Mouse (Mus musculus) frontal cortex, adult 2 months (tissue): ENCODE measurements around the gene Ak9. TPM values are rescaled to one million over a fixed set of nuclear protein-coding genes. Genes with fewer than 3 reads are reported as not detected.

ENCODE experiments used
- DNase-seq, 2 experiments: peaks; one replicate each; pipeline ENCODE4 v3.0.0; 2022; ENCODE audit warnings: low spot score in 1 of 2; ENCODE audit errors: extremely low spot score in 1 of 2
- polyA plus RNA-seq: library from polyadenylated mRNA; depleted of rRNA; stranded (reverse); fragments of >200 nt; gene quantifications from 2 replicates; pipeline ENCODE4 v1.2.3, GENCODE M21; 2012

Ak9 gene
- polyA plus RNA-seq, 1 experiment = 0.04 TPM

DNA sequence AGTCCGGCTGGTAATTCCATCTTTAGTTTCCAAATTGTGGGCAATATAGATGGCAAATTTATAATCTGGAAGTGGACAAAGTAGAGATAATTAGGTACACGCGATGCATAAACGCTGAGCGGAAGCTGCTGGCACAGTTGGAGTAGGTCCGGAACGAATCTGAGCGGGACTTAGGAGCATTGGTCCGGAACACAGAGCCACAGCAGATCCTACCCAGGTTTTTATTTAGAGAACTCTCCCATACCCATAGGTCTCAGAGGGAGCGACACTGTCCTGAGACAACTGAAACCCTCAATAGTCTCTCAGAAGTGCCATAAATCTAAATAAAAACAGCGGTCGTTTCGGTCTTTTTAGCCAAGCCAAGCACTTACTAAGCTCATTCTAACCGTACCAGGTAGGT lies 145.9 kb downstream of the Ak9 start:
- peak in 1 of 2 experiments; percentile 46 for DNase-seq

GRCm38 (mm10) chr10:41450137-41450670 lies 146.4 kb downstream of the Ak9 start, which contains the start of gene Zbtb24:
Gene Zbtb24 (plus strand): TSS chr10:41450383.
- DNase-seq = peak; percentile 84 to 96

- no peak for DNase-seq
Measured at GRCm38 (mm10) chr10:41450780-41451522, 147.2 kb downstream of the Ak9 start.

DNA sequence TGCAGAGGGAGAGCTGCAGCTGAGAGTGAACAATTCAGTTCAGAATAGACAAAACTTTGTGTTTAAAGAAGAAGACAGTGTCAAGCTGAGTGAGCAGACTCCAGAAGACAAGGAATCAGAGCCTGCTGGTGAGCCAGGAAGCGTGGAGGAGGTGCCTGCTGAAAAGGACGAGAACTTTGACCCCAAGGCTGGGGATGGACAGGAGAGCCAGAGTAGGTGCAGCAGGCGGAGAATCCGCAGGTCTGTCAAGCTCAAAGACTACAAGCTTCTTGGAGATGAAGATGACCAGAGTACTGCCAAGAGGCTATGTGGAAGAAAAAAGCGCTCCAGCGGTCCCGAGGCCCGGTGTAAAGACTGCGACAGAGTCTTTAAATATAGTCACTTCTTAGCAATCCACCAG lies 147.9 kb downstream of the Ak9 start:
- no peak for DNase-seq

DNA sequence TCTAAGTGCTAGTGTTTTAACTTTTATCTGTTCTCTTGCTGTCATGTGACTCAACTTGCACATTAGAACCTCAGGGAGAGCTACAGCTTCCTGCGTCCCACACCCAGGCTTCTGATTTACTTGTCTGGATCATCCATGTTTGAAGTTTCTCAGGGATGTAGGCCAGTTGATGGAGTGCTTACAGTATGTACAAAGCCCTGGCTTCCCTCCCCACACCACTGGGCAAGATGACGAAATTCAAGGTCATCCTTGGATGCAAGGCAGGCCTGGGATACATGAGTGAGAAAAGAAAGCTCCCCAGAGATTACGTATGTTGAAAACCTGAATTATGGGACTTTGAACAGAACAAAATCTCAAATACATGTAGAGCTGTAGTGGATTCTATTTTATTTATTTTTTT lies 149.0 kb downstream of the Ak9 start:
- DNase-seq = no peak

GRCm38 (mm10) chr10:41459990-41460389 lies 156.2 kb downstream of the Ak9 start:
- DNase-seq = no peak

DNA sequence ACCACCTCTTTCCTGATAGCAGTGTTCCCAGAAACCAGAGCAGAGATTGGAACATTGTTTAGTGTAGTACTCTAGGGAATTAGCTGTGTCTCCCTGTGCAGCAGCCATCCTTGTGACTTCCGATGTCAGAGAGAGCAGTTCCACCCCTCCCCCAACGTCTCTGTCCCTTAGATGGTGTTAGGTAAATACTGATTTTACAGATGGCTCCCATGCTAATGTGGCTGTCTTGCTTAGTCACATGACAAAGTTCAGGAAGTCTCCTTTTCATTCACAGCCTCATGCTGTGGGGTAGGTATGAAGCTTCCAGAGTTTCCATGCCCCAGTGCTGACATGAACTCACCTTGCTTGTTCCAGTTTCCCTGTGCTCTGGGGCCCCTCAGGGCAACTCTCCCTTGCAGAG lies 156.7 kb downstream of the Ak9 start:
- DNase-seq = no peak

DNA sequence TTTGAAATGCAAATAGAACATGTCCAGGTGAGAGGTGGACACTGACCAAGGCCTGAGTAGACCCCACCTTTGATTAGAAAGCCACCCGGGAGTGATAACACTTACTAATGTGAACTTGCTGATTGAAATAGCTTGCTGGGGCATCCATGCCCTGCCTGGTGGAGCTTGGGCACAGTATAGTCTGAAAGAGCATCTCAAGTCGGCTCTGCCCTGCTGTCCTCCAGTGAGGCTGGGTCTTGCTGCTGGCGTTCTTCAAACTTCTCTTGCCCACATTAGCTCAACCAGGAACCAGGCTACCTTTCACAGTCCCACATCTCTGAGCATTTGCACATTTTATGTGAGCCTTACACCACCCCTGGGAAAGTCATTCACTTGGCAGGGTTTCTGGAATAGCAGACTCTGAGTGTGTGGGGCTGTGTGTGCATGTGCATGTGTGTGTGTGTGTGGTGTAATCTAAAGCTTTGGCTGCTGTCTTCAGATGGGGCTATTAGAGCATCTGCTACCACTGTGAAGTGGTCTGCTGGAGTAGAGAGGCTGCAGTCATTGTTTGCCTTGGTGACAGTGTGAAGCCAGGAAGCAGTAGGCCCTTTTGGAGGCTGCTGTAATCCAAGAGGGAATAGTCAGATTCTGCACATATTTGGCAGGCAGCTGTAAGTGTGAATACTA lies 157.4 kb downstream of the Ak9 start:
- peak in 1 of 2 experiments; percentile 31 for DNase-seq

DNA sequence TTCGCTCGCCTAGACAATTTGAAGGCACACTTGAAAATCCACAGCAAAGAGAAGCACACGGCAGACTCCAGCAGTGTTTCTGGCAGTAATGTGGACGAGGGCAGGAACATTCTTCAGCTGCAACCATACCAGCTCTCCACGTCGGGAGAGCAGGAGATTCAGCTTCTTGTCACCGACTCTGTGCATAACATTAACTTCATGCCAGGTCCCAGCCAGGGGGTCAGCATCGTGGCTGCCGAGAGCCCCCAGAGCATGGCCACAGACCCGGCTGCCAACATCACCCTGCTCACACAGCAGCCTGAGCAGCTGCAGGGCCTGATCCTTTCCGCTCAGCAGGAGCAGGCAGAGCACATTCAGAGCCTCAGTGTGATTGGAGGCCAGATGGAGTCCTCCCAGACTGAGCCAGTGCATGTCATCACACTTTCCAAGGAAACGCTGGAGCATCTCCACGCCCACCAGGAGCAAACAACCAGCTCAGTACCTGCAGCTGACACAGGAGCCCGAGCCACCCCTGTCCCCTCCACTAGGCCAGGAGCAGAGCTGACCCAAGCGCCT lies 160.7 kb downstream of the Ak9 start:
- DNase-seq = no peak

GRCm38 (mm10) chr10:41467325-41467724 lies 163.5 kb downstream of the Ak9 start:
- no peak for DNase-seq

GRCm38 (mm10) chr10:41470693-41471092 lies 166.9 kb downstream of the Ak9 start:
- no peak for DNase-seq

- no peak for DNase-seq
Measured at GRCm38 (mm10) chr10:41472534-41472933, 168.8 kb downstream of the Ak9 start.

DNA sequence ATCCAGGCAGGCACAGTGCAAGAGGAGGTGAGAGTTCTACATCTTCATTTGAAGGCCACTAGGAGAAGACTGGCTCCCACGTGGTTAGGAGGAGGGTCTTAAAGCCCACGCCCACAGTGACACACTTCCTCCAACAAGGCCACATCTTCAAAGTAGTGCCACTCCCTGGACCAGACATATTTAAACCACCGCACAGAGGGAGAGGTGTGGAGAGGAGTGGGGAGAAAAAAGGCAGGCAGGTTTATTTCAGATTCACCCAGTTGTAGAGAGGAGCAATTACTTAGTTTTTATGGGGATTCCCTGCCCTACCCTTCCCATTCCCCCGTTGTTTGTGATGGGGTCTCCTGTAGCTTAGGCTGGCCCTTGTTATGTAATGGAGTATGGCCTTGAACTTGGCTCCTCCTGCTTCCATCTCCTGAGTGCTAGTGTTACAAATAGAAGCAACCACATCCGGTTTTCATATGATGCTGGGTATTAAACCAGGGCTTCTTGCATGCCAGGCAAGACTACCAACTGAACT lies 169.2 kb downstream of the Ak9 start:
- no peak for DNase-seq

DNA sequence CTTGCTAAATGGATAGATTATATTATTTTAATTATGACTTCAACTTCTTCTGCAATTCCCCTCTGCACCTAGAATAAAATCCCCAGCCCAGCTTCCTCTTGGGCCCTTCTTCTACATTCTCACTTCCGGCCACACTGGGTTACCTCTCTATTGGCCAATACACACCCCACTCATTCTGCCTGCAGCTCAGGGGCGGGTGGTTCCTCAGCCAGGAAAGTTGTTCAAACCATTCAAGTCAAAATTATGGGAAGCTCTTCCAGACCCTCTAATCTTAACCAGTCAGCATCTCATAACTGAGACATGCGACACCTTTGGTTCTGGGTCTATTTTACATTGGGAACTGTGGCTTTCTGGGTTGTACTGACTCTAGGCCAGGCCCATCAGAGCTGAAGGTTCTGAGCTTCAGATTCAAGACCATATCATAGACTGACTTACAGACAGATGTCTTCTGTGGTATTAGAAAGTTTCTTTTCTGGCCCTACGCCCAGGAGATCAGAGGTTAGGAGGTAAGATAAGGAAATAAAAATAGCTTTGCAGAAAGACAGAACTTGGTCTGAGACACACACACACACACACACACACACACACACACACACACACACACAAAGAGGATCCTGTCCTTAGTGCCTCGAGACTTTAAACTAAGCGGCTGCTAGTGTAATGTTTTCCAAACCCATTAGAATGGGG lies 170.1 kb downstream of the Ak9 start:
- DNase-seq = no peak

- DNase-seq = no peak
Measured at GRCm38 (mm10) chr10:41474981-41475391, 171.2 kb downstream of the Ak9 start.

DNA sequence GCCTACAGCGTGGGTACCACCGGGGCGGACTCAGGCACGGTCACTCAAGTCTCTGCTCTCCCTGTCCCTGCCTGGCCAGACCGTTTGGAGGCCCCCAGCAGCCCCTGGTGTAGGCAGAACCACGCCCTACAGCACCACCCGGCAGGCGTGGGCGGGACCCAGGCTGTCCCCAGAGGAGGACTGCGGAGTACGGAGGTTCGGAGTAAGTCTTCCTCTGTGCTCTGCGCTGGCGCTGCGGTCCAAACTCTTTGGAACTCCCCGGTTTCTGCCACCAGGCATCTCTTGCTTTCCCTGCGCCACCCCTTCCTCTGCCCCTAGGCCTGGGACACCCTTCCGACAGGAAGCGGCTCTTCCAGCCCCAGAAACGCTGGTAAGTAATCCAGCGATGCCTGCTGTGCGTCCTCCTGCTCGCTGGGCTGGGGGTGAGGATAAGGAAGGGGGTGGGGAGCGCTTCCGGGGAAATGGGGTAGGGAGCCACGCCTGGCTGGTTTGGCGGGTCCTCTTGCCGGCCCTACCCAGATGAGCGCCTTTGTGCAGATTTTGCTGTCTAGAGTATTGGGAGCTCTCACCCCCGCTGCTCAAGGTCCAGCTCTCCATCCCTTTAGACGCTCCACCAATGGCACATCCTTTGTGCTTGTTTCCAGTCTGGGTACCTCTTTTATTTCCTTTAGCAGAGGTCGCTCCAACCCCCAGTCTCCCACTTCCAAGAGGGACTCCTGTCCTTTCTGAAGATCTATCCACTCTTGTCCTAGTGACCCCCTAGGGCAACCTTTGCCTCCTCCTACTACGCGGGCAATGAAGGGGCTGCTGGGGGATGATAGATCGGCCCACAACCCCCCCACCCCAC lies 172.6 kb downstream of the Ak9 start, which contains the start of gene Mical1:
TSS of gene Mical1 (plus strand) at position 144 of the 847 bp plus-strand sequence.
- peak; percentile 28 to 44 for DNase-seq

GRCm38 (mm10) chr10:41477018-41477277 lies 173.2 kb downstream of the Ak9 start:
- DNase-seq = no peak

GRCm38 (mm10) chr10:41477278-41478181 lies 173.8 kb downstream of the Ak9 start:
- DNase-seq = peak; percentile 44 to 65

DNA sequence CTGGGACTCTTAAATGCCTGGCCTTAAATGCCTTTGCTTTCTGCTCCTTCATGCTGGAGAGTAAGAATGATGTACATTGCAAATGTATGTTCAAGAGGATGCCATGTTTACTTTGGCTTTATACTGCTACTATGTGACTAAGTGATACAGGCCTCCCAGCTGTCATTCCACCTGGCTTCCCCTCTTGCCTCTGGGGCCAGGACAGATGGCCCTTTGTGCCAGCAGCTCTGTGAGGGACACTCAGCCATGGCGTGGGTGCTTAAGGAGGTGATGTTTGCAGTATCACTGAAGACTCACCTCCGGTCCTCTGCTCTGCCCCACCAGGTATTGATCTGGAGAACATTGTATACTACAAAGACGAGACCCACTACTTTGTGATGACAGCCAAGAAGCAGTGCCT lies 176.2 kb downstream of the Ak9 start:
- no peak for DNase-seq
